Mouse (Mus musculus) megakaryocyte, embryonic 14.5 days (primary cell): Measurements from ENCODE around the gene Nrn1.

ENCODE experiments used
- FLI1 ChIP-seq: IDR thresholded peaks from 2 replicates; pipeline ENCODE4 v1.6.1; 2012; ENCODE audit warnings: low read length, inconsistent platforms, mixed read lengths
- GATA1 ChIP-seq: IDR thresholded peaks from 3 replicates; pipeline ENCODE4 v1.6.1; 2012; ENCODE audit warnings: mixed read lengths, low read length, inconsistent platforms, borderline replicate concordance

- TF ChIP-seq FLI1 (no peak), GATA1 (no peak)
Measured at GRCm38 (mm10) chr13:36723726-36724300, 11.1 kb downstream of the Nrn1 start.
